Mouse (Mus musculus): ENCODE measurements around the gene Taar6. TPM values are rescaled to one million over a fixed set of nuclear protein-coding genes. Genes with fewer than 3 reads are reported as not detected.

Gene Taar6
- polyA plus RNA-seq, 1 experiment from 2014 or later = not detected

GRCm38 (mm10) chr10:23970656-23971165, 14.7 kb downstream of the Taar6 start, which contains the start of gene Taar5:
Gene Taar5, plus strand, starts transcription at chr10:23970706.
- no peak for ATAC-seq (ENCODE audit: insufficient number of reproducible peaks, insufficient read depth, low FRiP score, low TSS enrichment, low read depth)
- H3K27me3 ChIP-seq = no peaks in the 10 kb centered on the region
- H3K4me2 ChIP-seq = no peak within 1 kb of the TSS

GRCm38 (mm10) chr10:23964921-23965610, 20.4 kb downstream of the Taar6 start:
- WGBS = 89% methylated on average over 6 of the region's 6 CpGs
- Histone ChIP-seq H3K36me3 (no peaks in the 10 kb centered on the region), H3K9me3 (no peaks in the 10 kb centered on the region)

More at GRCm38 (mm10) chr10:23970656-23971165, 14.7 kb downstream of the Taar6 start, which contains the start of gene Taar5:
- Histone ChIP-seq H3K4me1 (no peaks in the 10 kb centered on the region), H3K27ac (no peak within 1 kb of the TSS), H3K9ac (no peak within 1 kb of the TSS), H3K4me3 (no peak within 1 kb of the TSS), H3K36me3 (no peaks in the 10 kb centered on the region), H3K9me3 (no peaks in the 10 kb centered on the region)
- 90% methylated on average over 11 of the region's 11 CpGs for WGBS

GRCm38 (mm10) chr10:23963444-23963843, 22.0 kb downstream of the Taar6 start:
- WGBS = 56% methylated on average over 3 of the region's 3 CpGs
- ATAC-seq (ENCODE audit: insufficient number of reproducible peaks, insufficient read depth, low FRiP score, low TSS enrichment, low read depth) = no peak
- no peak overlapping the region for H3K9ac ChIP-seq

More at GRCm38 (mm10) chr10:23964921-23965610, 20.4 kb downstream of the Taar6 start:
- Histone ChIP-seq H3K4me3 (no peak overlapping the region), H3K4me2 (no peak overlapping the region), H3K27me3 (no peaks in the 10 kb centered on the region), H3K9ac (no peak overlapping the region), H3K27ac (no peak overlapping the region), H3K4me1 (no peaks in the 10 kb centered on the region)
- ATAC-seq (ENCODE audit: insufficient number of reproducible peaks, insufficient read depth, low FRiP score, low TSS enrichment, low read depth) = no peak

GRCm38 (mm10) chr10:23960444-23960915, 25.0 kb downstream of the Taar6 start, which contains the start of gene Taar4:
Gene Taar4, plus strand, starts transcription at chr10:23960494.
- H3K36me3 ChIP-seq = no peaks in the 10 kb centered on the region
- 0 out of 2 replicates have a peak, but pooled peaks cover 4% of the 10 kb centered on the region for H3K27me3 ChIP-seq
- no peak for ATAC-seq (ENCODE audit: insufficient number of reproducible peaks, insufficient read depth, low FRiP score, low TSS enrichment, low read depth)
- no peaks in the 10 kb centered on the region for H3K9me3 ChIP-seq
- H3K4me2 ChIP-seq = no peak within 1 kb of the TSS
- H3K4me3 ChIP-seq = no peak within 1 kb of the TSS
- no peak within 1 kb of the TSS for H3K9ac ChIP-seq
- WGBS = 92% methylated on average over 13 of the region's 13 CpGs
- H3K4me1 ChIP-seq = no peaks in the 10 kb centered on the region
- no peak within 1 kb of the TSS for H3K27ac ChIP-seq

More at GRCm38 (mm10) chr10:23963444-23963843, 22.0 kb downstream of the Taar6 start:
- Histone ChIP-seq H3K36me3 (no peaks in the 10 kb centered on the region), H3K9me3 (no peaks in the 10 kb centered on the region), H3K4me1 (no peaks in the 10 kb centered on the region), H3K27me3 (no peaks in the 10 kb centered on the region), H3K27ac (no peak overlapping the region), H3K4me3 (no peak overlapping the region), H3K4me2 (no peak overlapping the region)

- 55% methylated on average over 3 of the region's 3 CpGs for WGBS
- no peaks in the 10 kb centered on the region for H3K4me1 ChIP-seq
- H3K4me2 ChIP-seq = no peak overlapping the region
- H3K9ac ChIP-seq = no peak overlapping the region
- H3K4me3 ChIP-seq = no peak overlapping the region
- H3K27ac ChIP-seq = no peak overlapping the region
- H3K36me3 ChIP-seq = no peaks in the 10 kb centered on the region
- 0 out of 2 replicates have a peak, but pooled peaks cover 4% of the 10 kb centered on the region for H3K27me3 ChIP-seq
- no peaks in the 10 kb centered on the region for H3K9me3 ChIP-seq
- no peak for ATAC-seq (ENCODE audit: insufficient number of reproducible peaks, insufficient read depth, low FRiP score, low TSS enrichment, low read depth)
These were observed 26.4 kb downstream of the Taar6 start for GRCm38 (mm10) chr10:23959071-23959470.

- Histone ChIP-seq H3K4me2 (no peak overlapping the region), H3K36me3 (no peaks in the 10 kb centered on the region), H3K4me1 (no peaks in the 10 kb centered on the region), H3K27ac (no peak overlapping the region), H3K9me3 (no peaks in the 10 kb centered on the region), H3K4me3 (no peak overlapping the region), H3K9ac (no peak overlapping the region), H3K27me3 (no peaks in the 10 kb centered on the region)
- WGBS = 75% methylated on average over 6 of the region's 6 CpGs
- ATAC-seq (ENCODE audit: insufficient number of reproducible peaks, insufficient read depth, low FRiP score, low TSS enrichment, low read depth) = no peak
These were observed 33.7 kb downstream of the Taar6 start for GRCm38 (mm10) chr10:23951714-23952113.

- no peaks in the 10 kb centered on the region for H3K36me3 ChIP-seq
- ATAC-seq (ENCODE audit: insufficient number of reproducible peaks, insufficient read depth, low FRiP score, low TSS enrichment, low read depth) = no peak
- H3K4me3 ChIP-seq = no peak within 1 kb of the TSS
- WGBS = 86% methylated on average over 16 of the region's 16 CpGs
- H3K27me3 ChIP-seq = no peaks in the 10 kb centered on the region
- no peaks in the 10 kb centered on the region for H3K9me3 ChIP-seq
- no peak within 1 kb of the TSS for H3K27ac ChIP-seq
- no peak within 1 kb of the TSS for H3K9ac ChIP-seq
- H3K4me1 ChIP-seq = no peaks in the 10 kb centered on the region
- H3K4me2 ChIP-seq = no peak within 1 kb of the TSS
These were observed 35.9 kb downstream of the Taar6 start, which contains the start of gene Taar3 for GRCm38 (mm10) chr10:23949508-23950005. Gene Taar3, plus strand, starts transcription at chr10:23949558.

GRCm38 (mm10) chr10:23948026-23948425, 37.4 kb downstream of the Taar6 start:
- Histone ChIP-seq H3K27ac (no peak overlapping the region), H3K4me2 (no peak overlapping the region), H3K9ac (no peak overlapping the region), H3K27me3 (no peaks in the 10 kb centered on the region), H3K9me3 (no peaks in the 10 kb centered on the region), H3K4me3 (no peak overlapping the region), H3K36me3 (no peaks in the 10 kb centered on the region), H3K4me1 (no peaks in the 10 kb centered on the region)
- 72% methylated on average over 7 of the region's 7 CpGs for WGBS
- no peak for ATAC-seq (ENCODE audit: insufficient number of reproducible peaks, insufficient read depth, low FRiP score, low TSS enrichment, low read depth)

- Histone ChIP-seq H3K9me3 (no peaks in the 10 kb centered on the region), H3K4me1 (no peaks in the 10 kb centered on the region), H3K4me3 (no peak overlapping the region), H3K27me3 (no peaks in the 10 kb centered on the region), H3K27ac (no peak overlapping the region), H3K9ac (no peak overlapping the region), H3K4me2 (no peak overlapping the region), H3K36me3 (no peaks in the 10 kb centered on the region)
- no peak for ATAC-seq (ENCODE audit: insufficient number of reproducible peaks, insufficient read depth, low FRiP score, low TSS enrichment, low read depth)
- WGBS = 67% methylated on average over 5 of the region's 5 CpGs
These were observed 43.0 kb downstream of the Taar6 start for GRCm38 (mm10) chr10:23942465-23942864.

GRCm38 (mm10) chr10:23938312-23938711, 47.1 kb downstream of the Taar6 start, which contains the start of gene Taar2:
Gene Taar2, plus strand, starts transcription at chr10:23938572.
- 60% methylated on average over 6 of the region's 6 CpGs for WGBS
- no peak within 1 kb of the TSS for H3K27ac ChIP-seq
- H3K4me3 ChIP-seq = no peak within 1 kb of the TSS
- H3K36me3 ChIP-seq = no peaks in the 10 kb centered on the region
- H3K4me1 ChIP-seq = no peaks in the 10 kb centered on the region
- no peak for ATAC-seq (ENCODE audit: insufficient number of reproducible peaks, insufficient read depth, low FRiP score, low TSS enrichment, low read depth)
- H3K27me3 ChIP-seq = no peaks in the 10 kb centered on the region
- H3K4me2 ChIP-seq = no peak within 1 kb of the TSS
- no peaks in the 10 kb centered on the region for H3K9me3 ChIP-seq
- H3K9ac ChIP-seq = no peak within 1 kb of the TSS

- no peak for ATAC-seq (ENCODE audit: insufficient number of reproducible peaks, insufficient read depth, low FRiP score, low TSS enrichment, low read depth)
- 21% methylated on average over 4 of the region's 4 CpGs for WGBS
- Histone ChIP-seq H3K4me3 (no peak overlapping the region), H3K9ac (no peak overlapping the region), H3K36me3 (no peaks in the 10 kb centered on the region), H3K27me3 (no peaks in the 10 kb centered on the region), H3K9me3 (no peaks in the 10 kb centered on the region), H3K4me2 (no peak overlapping the region), H3K4me1 (no peaks in the 10 kb centered on the region), H3K27ac (no peak overlapping the region)
These were observed 47.8 kb downstream of the Taar6 start for GRCm38 (mm10) chr10:23937613-23938012.

Measured in embryonic facial prominence, embryonic 13.5 days (tissue).